Mouse (Mus musculus) spleen, postnatal 14 days (tissue): ENCODE results near the gene Abcb9.

Experiments used
- DNase-seq, 2 experiments: peaks; one replicate each; pipeline ENCODE4 v3.0.0; 2021 to 2022; ENCODE audit warnings: low spot score in 2 of 2

The Abcb9 gene

DNA sequence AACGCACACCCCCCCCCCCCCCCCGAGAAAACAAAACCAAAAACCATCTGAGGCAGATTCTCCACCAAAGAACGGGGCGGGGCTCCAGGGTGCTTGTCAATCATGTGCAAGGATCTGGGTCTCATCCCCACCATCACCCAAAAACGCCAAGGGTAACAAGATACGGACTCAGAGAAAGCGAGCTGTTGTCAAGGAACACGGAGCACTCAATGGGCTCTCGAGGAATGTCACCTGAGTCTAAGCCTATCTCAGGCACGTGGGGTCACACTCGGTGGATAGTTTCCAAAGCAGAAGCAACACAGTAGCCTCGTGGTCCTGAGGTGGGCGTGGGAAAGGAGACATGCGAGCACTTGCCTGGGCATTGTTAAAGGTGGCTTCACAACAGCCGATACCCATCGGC, 81.9 kb downstream of the Abcb9 start:
- DNase-seq, result no peak

DNA sequence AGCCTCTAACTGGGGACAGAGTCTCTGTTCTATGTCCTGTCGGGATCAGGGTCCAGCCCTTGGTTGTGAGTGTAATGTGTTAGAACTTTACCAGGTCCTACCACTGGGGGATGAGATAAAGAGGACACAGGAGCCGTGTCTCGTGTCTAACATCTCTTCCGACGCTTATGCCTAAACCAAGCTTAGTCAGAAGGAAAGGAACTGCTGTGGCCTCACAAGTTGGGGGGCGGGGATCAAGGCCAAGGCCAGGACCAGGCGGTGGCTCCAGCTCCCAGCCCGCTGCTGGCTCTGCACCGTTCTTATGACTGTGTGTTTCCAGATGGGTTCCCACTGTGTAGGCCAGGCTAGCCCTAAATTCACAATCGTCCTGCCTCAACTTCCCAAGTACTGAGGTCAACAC, 82.7 kb downstream of the Abcb9 start:
- DNase-seq, result no peak

DNA sequence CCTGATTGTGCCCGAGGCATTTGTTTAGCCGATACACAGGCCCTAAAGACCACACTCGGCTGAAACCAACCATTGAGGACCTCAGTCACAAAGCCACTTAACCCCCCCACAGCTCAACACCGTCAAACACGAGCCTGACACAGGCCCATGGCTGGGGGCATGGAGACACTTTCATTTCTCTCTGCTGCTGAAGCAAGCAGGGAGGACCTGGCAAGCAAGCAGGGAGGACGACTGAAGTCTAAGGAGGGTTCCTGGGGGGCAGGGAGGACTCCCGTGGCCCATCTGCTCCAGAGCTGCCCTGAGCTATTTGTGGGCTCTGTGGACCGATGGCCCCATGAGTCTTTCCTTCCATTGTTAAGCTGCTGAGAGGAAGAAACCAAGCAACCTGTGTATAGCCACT, 83.7 kb downstream of the Abcb9 start:
- peak in 1 of 2 experiments; percentile 25 for DNase-seq
